Mouse (Mus musculus) hindbrain, embryonic 13.5 days (tissue): ENCODE results near the gene Grip1. TPM values are rescaled to one million over a fixed set of nuclear protein-coding genes. Genes with fewer than 3 reads are reported as not detected.
A peak's percentile ranks its signal among the peaks of the same experiment; 100 is the strongest.
"Not testable (repeated sequence)": the region's sequence is repeated elsewhere in the genome, so short reads cannot be mapped to it uniquely, and the experiment has no call there.

Source experiments
- ATAC-seq: fragments of 200-750 bp; cut with Nextera tagmentation; 2 replicates; pipeline ENCODE4 v1.8.0; 2017; ENCODE audit warnings: moderate TSS enrichment; ENCODE audit not compliant: low FRiP score
- H3K27ac ChIP-seq: fragments of 300-500 bp; sonication (generic); 2 replicates; pipeline ENCODE4 v1.5.1; 2015; ENCODE audit warnings: inconsistent platforms, mild to moderate bottlenecking, moderate library complexity
- H3K27me3 ChIP-seq: fragments of 300-500 bp; sonication (generic); 2 replicates; pipeline ENCODE4 v1.6.1; 2015; ENCODE audit warnings: mild to moderate bottlenecking, inconsistent platforms
- H3K36me3 ChIP-seq: fragments of 300-500 bp; sonication (generic); 2 replicates; pipeline ENCODE4 v1.6.1; 2015; ENCODE audit warnings: mild to moderate bottlenecking, inconsistent platforms
- H3K4me1 ChIP-seq: fragments of 300-500 bp; sonication (generic); replicated peaks from 2 replicates; pipeline ENCODE4 v1.6.1; 2015; ENCODE audit warnings: inconsistent platforms
- H3K4me2 ChIP-seq: fragments of 300-500 bp; sonication (generic); 2 replicates; pipeline ENCODE4 v1.6.1; 2015; ENCODE audit warnings: inconsistent platforms, mild to moderate bottlenecking, moderate library complexity
- H3K4me3 ChIP-seq: fragments of 300-500 bp; sonication (generic); 2 replicates; pipeline ENCODE4 v1.5.1; 2015; ENCODE audit warnings: mild to moderate bottlenecking, inconsistent platforms
- H3K9ac ChIP-seq: fragments of 300-500 bp; sonication (generic); 2 replicates; pipeline ENCODE4 v1.6.1; 2015; ENCODE audit warnings: mild to moderate bottlenecking, inconsistent platforms
- H3K9me3 ChIP-seq: fragments of 300-500 bp; sonication (generic); 2 replicates; pipeline ENCODE4 v1.6.1; 2016; ENCODE audit warnings: inconsistent platforms
- WGBS: fragments of 180-500 bp; shearing (Covaris S2); methylation state at CpG from one replicate; pipeline ENCODE4 v1.1.7; 2015; 5-methylcytosine and 5-hydroxymethylcytosine counted together
- polyA plus RNA-seq: library from polyadenylated mRNA; unstranded; fragments of >200 nt; fragmentation: Nextera tagmentation; extraction: Ambion mirVana; gene quantifications from 2 replicates; pipeline ENCODE4 v1.2.1, GENCODE M21; 2015

Gene Grip1
- polyA plus RNA-seq, 1 experiment from 2014 or later: 17.7 TPM

- Histone ChIP-seq H3K4me1 (no peaks in the 10 kb centered on the region), H3K27ac (no peak overlapping the region), H3K9ac (no peak overlapping the region), H3K36me3 (peaks cover 53% of the 10 kb centered on the region), H3K4me2 (no peak overlapping the region), H3K27me3 (no peaks in the 10 kb centered on the region), H3K9me3 (no peaks in the 10 kb centered on the region), H3K4me3 (no peak overlapping the region)
- ATAC-seq: no peak
- 85% methylated on average over 3 of the region's 3 CpGs for WGBS
Measured at GRCm38 (mm10) chr10:120077850-120078249, 624.2 kb downstream of the Grip1 start.

- no peak overlapping the region for H3K4me2 ChIP-seq
- no peaks in the 10 kb centered on the region for H3K9me3 ChIP-seq
- peaks cover 50% of the 10 kb centered on the region for H3K36me3 ChIP-seq
- no peak overlapping the region for H3K4me3 ChIP-seq
- H3K9ac ChIP-seq: no peak overlapping the region
- H3K27me3 ChIP-seq: no peaks in the 10 kb centered on the region
- H3K27ac ChIP-seq: no peak overlapping the region
- no peaks in the 10 kb centered on the region for H3K4me1 ChIP-seq
- ATAC-seq: no peak
- 86% methylated on average over 12 of the region's 12 CpGs for WGBS
Measured at GRCm38 (mm10) chr10:120092548-120092947, 638.9 kb downstream of the Grip1 start.

DNA sequence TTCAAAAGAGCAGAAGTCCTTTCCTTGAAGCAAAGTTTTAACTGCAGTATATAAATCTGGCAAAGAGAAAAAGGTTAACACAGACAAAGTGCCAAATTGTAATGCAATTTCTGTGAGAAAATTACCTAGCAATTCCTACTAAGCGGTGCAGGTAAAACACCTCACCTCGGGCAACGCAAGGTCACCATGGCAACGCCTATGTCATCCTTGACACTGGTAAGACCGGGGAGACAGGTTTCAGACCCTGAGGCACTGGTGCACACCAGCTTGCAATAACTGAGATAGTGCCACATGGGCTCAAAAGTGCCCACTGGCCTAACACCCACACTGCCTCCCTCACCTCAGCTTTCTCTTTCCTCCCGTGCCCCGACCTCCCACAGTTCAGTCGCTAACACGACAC, 641.5 kb downstream of the Grip1 start:
- Histone ChIP-seq H3K4me3 (no peak overlapping the region), H3K27ac (no peak overlapping the region), H3K4me1 (no peaks in the 10 kb centered on the region), H3K4me2 (no peak overlapping the region), H3K27me3 (no peaks in the 10 kb centered on the region), H3K9ac (no peak overlapping the region), H3K36me3 (peaks cover 33% of the 10 kb centered on the region), H3K9me3 (no peaks in the 10 kb centered on the region)
- no peak for ATAC-seq
- 94% methylated on average over 9 of the region's 9 CpGs for WGBS

DNA sequence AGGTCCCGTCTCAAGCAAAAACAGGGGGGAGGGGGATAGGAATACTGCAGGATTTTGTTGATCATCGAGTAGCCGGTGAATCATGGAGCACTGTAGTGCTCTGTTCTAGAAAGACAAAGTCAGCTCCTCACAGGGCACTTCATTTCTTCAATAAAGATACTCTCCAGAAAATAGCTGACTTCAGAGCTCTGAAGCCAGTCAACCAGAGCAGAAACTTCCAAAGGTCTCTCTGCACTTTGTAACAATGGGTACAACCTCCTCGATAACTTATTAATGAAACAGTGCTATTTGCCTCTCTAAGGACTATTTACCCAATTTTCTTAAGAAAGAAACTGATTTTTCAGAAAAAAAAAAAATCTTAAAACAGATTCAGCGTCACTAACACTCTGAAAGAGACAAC, 642.1 kb downstream of the Grip1 start:
- no peaks in the 10 kb centered on the region for H3K4me1 ChIP-seq
- H3K27ac ChIP-seq: no peak overlapping the region
- peaks cover 33% of the 10 kb centered on the region for H3K36me3 ChIP-seq
- no peaks in the 10 kb centered on the region for H3K27me3 ChIP-seq
- WGBS: 96% methylated on average over 5 of the region's 5 CpGs
- no peak overlapping the region for H3K4me2 ChIP-seq
- no peak overlapping the region for H3K4me3 ChIP-seq
- no peak for ATAC-seq
- no peak overlapping the region for H3K9ac ChIP-seq
- no peaks in the 10 kb centered on the region for H3K9me3 ChIP-seq

DNA sequence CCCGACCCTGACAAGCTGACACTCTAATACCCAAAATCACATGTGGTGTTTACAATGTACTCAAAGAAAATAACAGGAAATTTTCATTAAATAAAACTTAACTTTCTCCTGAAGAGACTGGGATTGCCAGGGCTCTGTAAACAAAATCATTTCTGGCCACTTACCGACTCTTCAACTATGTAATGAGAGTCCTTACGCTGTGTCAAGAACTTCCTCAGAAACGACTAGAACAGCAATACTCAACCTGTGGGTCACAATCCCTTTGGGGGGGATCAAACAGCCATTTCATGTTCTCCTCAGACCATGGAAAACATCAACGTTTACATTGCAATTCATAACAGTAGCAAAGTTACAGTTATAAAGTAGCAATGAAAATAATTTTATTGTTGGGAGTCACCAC, 643.9 kb downstream of the Grip1 start:
- WGBS: 89% methylated on average over 5 of the region's 5 CpGs
- Histone ChIP-seq H3K9ac (no peak overlapping the region), H3K9me3 (no peaks in the 10 kb centered on the region), H3K4me2 (no peak overlapping the region), H3K4me1 (no peaks in the 10 kb centered on the region), H3K4me3 (no peak overlapping the region), H3K27me3 (no peaks in the 10 kb centered on the region), H3K27ac (no peak overlapping the region), H3K36me3 (peaks cover 24% of the 10 kb centered on the region)
- ATAC-seq: no peak

DNA sequence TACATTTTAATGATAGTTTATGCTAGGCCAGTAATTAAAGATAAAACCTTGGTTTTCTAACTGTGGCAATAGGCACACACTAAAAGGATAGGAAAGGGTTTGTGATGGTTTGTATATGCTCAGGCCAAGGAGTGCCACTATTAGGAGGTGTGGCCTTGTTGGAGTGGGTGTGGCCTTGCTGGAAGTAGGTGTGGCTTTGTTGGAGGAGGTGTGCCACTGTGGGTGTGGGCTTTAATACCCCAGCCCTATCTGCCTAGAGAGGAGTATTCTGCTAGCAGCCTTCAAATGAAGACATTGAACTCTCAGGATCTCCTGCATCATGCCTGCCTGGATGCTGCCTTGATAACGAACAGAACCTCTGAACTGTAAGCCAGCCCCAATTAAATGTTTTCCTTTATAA, 647.2 kb downstream of the Grip1 start:
- H3K36me3 ChIP-seq: peaks cover 18% of the 10 kb centered on the region
- no peaks in the 10 kb centered on the region for H3K27me3 ChIP-seq
- no peak for ATAC-seq
- no peak overlapping the region for H3K27ac ChIP-seq
- WGBS: 97% methylated on average over 1 of the region's 1 CpGs
- no peaks in the 10 kb centered on the region for H3K9me3 ChIP-seq
- no peak overlapping the region for H3K4me3 ChIP-seq
- H3K4me1 ChIP-seq: no peaks in the 10 kb centered on the region
- no peak overlapping the region for H3K4me2 ChIP-seq
- no peak overlapping the region for H3K9ac ChIP-seq

DNA sequence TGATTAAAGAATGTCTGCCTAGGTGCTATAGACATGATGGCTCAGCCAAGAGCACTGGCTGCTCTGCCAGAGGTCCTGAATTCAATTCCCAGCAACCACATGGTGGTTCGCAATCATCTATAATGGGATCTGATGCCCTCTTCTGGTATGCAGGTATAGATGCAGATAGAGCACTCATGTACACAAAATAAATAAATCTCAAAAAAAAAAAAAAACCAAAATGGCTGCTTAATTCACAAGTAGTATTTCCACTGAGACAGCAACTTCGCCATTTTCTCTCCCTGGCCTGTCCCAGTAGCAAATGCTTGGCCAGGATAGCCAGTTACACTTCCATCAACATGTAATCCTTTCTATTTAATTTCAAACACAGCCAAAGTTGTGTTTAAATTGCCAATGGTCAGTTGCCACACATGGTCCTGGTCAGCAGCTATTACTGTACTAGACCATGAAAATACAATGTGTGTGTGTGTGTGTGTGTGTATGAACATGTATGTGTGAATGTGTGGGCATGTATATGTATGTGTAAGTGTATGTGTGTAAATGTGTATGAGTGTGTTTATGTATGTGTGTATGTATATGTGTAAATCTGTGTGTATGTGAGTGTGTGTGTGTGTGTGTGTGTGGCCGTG, 658.2 kb downstream of the Grip1 start:
- no peak overlapping the region for H3K27ac ChIP-seq
- H3K4me1 ChIP-seq: peaks cover 7% of the 10 kb centered on the region; the same call in 1 of the 2 replicates
- no peak for ATAC-seq
- peak overlapping the region; percentile 68 for H3K4me2 ChIP-seq
- peak overlapping the region; percentile 72 for H3K9ac ChIP-seq
- peak overlapping the region; percentile 60 for H3K4me3 ChIP-seq
- no peaks in the 10 kb centered on the region for H3K36me3 ChIP-seq
- H3K9me3 ChIP-seq: no peaks in the 10 kb centered on the region
- peaks cover 4% of the 10 kb centered on the region; the same call in 1 of the 2 replicates for H3K27me3 ChIP-seq
- WGBS: 80% methylated on average over 3 of the region's 3 CpGs

DNA sequence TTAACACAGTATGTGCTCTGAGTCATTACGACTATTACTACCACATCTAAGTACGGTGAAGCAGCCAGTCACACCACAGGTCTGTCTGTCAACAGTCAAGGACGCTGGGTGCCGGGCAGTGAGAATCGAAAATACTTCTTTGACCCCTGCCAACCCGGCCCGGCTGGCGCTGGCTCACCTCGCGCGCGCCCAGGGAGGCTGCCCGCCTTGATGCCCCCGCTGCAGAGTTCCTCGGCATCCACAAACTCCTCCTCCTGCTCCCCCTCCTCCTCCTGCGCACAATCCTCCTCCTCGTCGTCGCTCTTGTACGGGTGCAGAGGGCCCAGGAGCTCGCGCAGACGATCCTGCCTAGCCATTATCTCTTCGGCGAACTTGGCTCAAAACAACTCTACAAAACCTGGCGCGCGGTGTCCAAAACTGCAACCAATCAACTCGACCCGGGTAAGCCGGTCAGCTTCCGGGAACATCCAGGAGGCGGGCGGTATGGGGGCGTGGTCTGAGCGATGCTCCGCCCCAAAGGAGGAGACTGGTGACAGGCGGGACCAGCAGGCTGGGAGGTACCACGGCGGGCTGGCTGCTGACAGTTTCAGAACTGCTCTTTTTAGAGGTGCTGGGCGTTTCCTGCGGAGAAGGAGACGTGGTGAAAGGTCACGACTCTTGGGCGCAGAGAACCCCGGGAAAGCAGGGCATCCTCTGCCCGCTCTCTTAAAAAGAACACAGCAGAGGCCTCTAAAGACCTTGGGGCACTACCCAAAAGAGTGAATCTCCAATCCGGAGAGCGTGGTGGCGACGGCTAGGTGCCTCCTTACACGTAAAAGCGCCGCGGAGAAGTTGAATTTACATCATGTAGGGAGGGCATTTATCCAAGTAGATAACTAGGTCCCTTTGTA, 659.1 kb downstream of the Grip1 start, which contains the start of gene Helb:
Gene Helb (minus strand): TSS at position 481 of the 890 bp plus-strand sequence.
- Histone ChIP-seq H3K4me2 (peak within 1 kb of the TSS; percentile 68), H3K9ac (peak within 1 kb of the TSS; percentile 72), H3K36me3 (no peaks in the 10 kb centered on the region), H3K9me3 (no peaks in the 10 kb centered on the region), H3K4me3 (peak within 1 kb of the TSS; percentile 60), H3K27ac (peak within 1 kb of the TSS; percentile 60), H3K27me3 (peaks cover 4% of the 10 kb centered on the region; the same call in 1 of the 2 replicates), H3K4me1 (peaks cover 7% of the 10 kb centered on the region; the same call in 1 of the 2 replicates)
- peak; percentile 99 for ATAC-seq
- WGBS: under 1% methylated on average over 55 of the region's 55 CpGs

- H3K4me2 ChIP-seq: peak overlapping the region; percentile 68
- H3K9me3 ChIP-seq, H3K36me3 ChIP-seq, H3K4me1 ChIP-seq, H3K27me3 ChIP-seq, H3K27ac ChIP-seq, ATAC-seq: not testable (repeated sequence)
- H3K9ac ChIP-seq: 0 out of 2 replicates have a peak overlapping the region, but pooled peaks have one; percentile 72
- peak overlapping the region; percentile 60 for H3K4me3 ChIP-seq
- 72% methylated on average over 9 of the region's 9 CpGs for WGBS
Measured at GRCm38 (mm10) chr10:120113482-120113881, 659.9 kb downstream of the Grip1 start.

DNA sequence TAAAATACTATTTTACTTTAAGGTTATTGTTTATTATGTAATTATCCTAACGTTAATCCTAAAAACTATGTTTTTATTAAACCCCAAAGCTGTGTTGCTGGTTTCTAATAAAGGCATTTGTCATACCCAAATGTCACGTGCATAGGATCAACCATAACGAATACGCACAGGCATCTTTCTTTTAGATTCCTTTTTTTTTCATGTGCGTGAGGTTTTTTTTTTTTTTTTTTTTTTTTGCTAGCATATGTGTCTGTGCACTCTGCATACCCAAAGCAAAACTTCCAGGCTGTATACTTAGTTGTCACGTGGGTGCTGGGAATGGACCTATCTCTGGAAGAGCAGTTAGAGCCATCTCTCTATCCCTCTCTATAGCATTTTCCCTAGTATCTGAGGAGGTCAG, 660.4 kb downstream of the Grip1 start:
- 76% methylated on average over 6 of the region's 6 CpGs for WGBS
- no peaks in the 10 kb centered on the region for H3K36me3 ChIP-seq
- H3K4me3 ChIP-seq: no peak overlapping the region
- no peak overlapping the region for H3K9ac ChIP-seq
- peaks cover 4% of the 10 kb centered on the region; the same call in 1 of the 2 replicates for H3K27me3 ChIP-seq
- peaks cover 7% of the 10 kb centered on the region; the same call in 1 of the 2 replicates for H3K4me1 ChIP-seq
- no peaks in the 10 kb centered on the region for H3K9me3 ChIP-seq
- no peak overlapping the region for H3K4me2 ChIP-seq
- ATAC-seq: no peak
- no peak overlapping the region for H3K27ac ChIP-seq

GRCm38 (mm10) chr10:120114493-120114892, 660.9 kb downstream of the Grip1 start:
- Histone ChIP-seq H3K4me2 (no peak overlapping the region), H3K27me3 (peaks cover 4% of the 10 kb centered on the region; the same call in 1 of the 2 replicates), H3K27ac (no peak overlapping the region), H3K4me3 (no peak overlapping the region), H3K9ac (no peak overlapping the region), H3K4me1 (peaks cover 7% of the 10 kb centered on the region; the same call in 1 of the 2 replicates), H3K9me3 (no peaks in the 10 kb centered on the region), H3K36me3 (no peaks in the 10 kb centered on the region)
- no peak for ATAC-seq
- 40% methylated on average over 7 of the region's 7 CpGs for WGBS

DNA sequence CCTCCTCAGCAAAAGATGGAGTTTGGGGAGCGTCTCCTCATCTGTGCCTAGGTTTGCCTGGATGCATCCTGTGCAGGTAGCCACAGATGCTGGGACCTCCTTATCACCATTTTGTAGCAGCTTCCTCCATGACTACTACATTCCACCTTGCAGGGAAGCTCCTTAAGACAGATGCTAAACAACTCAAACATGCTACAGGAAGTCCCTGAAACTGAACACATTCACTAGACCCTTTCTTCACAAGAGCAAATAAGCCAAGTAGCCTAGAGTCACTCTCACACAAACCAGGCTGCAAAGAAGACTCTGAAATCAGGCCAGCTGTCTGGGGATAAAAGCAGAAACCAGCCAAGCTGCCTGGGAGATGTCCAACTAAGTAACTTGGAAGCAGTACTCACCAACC, 661.6 kb downstream of the Grip1 start:
- 97% methylated on average over 1 of the region's 1 CpGs for WGBS
- H3K9me3 ChIP-seq: no peaks in the 10 kb centered on the region

More for the DNA sequence above, 661.6 kb downstream of the Grip1 start:
- Histone ChIP-seq H3K36me3 (no peaks in the 10 kb centered on the region), H3K4me2 (no peak overlapping the region), H3K4me3 (no peak overlapping the region), H3K27ac (no peak overlapping the region), H3K27me3 (peaks cover 4% of the 10 kb centered on the region; the same call in 1 of the 2 replicates), H3K9ac (no peak overlapping the region), H3K4me1 (peaks cover 7% of the 10 kb centered on the region; the same call in 1 of the 2 replicates)
- ATAC-seq: no peak
